Mouse (Mus musculus) embryonic facial prominence, embryonic 15.5 days (tissue): ENCODE measurements around the gene Lrrc26. TPM values are rescaled to one million over a fixed set of nuclear protein-coding genes. Genes with fewer than 3 reads are reported as not detected.

Source experiments
- ATAC-seq: fragments of 200-750 bp; cut with Nextera tagmentation; 2 replicates; pipeline ENCODE4 v1.8.0; 2017; ENCODE audit warnings: low read depth, moderate TSS enrichment; ENCODE audit not compliant: insufficient number of reproducible peaks, low FRiP score, low TSS enrichment
- H3K27ac ChIP-seq: fragments of 300-500 bp; sonication (generic); replicated peaks from 2 replicates; pipeline ENCODE4 v1.5.1; 2015; ENCODE audit warnings: mild to moderate bottlenecking, inconsistent platforms
- H3K27me3 ChIP-seq: fragments of 300-500 bp; sonication (generic); 2 replicates; pipeline ENCODE4 v1.6.1; 2015; ENCODE audit warnings: inconsistent platforms
- H3K36me3 ChIP-seq: fragments of 300-500 bp; sonication (generic); 2 replicates; pipeline ENCODE4 v1.6.1; 2015; ENCODE audit warnings: mild to moderate bottlenecking, inconsistent platforms
- H3K4me1 ChIP-seq: fragments of 300-500 bp; sonication (generic); 2 replicates; pipeline ENCODE4 v1.6.1; 2015; ENCODE audit warnings: inconsistent platforms
- H3K4me2 ChIP-seq: fragments of 300-500 bp; sonication (generic); replicated peaks from 2 replicates; pipeline ENCODE4 v1.6.1; 2015; ENCODE audit warnings: mild to moderate bottlenecking, inconsistent platforms
- H3K4me3 ChIP-seq: fragments of 300-500 bp; sonication (generic); replicated peaks from 2 replicates; pipeline ENCODE4 v1.5.1; 2015; ENCODE audit warnings: mild to moderate bottlenecking, inconsistent platforms
- H3K9ac ChIP-seq: fragments of 300-500 bp; sonication (generic); 2 replicates; pipeline ENCODE4 v1.6.1; 2015; ENCODE audit warnings: inconsistent platforms
- H3K9me3 ChIP-seq: fragments of 300-500 bp; sonication (generic); replicated peaks from 2 replicates; pipeline ENCODE4 v1.6.1; 2016; ENCODE audit warnings: inconsistent platforms
- WGBS: fragments of 180-500 bp; shearing (Covaris S2); methylation state at CpG from one replicate; pipeline ENCODE4 v1.1.7; 2015; 5-methylcytosine and 5-hydroxymethylcytosine counted together
- polyA plus RNA-seq: library from polyadenylated mRNA; unstranded; fragments of >200 nt; fragmentation: Nextera tagmentation; extraction: Ambion mirVana; gene quantifications from 2 replicates; pipeline ENCODE4 v1.2.1, GENCODE M21; 2015

Gene Lrrc26
- polyA plus RNA-seq, 1 experiment from 2014 or later, result 5.2 TPM

DNA sequence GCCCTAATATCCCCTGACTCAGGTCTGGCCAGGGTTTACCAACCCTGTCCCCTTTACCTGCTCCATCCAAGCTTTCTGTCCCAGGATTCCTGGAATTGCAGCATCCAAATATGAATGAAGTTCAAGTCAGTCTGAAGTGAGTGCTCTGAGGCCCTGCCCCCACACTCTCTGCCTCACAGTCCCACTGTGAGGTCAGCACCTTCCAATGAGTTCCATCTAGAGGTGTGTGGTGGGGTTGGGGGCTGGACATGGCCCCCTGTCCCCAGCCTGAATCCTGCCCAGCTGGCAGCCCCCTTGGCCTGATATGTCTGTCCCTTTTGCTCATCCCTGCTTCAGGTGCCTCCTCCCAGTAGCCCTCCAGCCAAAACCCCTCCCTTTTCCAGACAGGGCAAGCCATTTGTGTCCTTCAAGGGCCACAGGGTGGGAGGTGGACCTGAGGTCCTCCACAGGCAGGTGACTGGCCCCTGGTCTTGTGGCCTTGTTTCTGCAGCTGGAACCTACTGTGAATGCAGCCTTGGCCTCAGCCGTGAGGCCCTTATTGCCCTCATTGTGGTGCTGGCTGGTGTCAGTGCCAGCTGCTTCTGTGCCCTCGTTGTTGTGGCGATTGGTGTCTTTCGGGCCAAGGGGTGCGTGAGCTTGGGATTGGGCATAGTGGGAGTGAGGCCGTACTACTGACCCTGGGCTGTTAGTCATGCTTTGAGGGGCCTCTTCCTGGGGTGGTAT lies 1.6 kb upstream of the Lrrc26 start, which contains the start of gene Tmem210:
Gene Tmem210, plus strand, starts transcription at position 219 of the 723 bp plus-strand sequence.
- peaks cover 57% of the 10 kb centered on the region for H3K27me3 ChIP-seq
- ATAC-seq, result no peak
- no peak within 1 kb of the TSS for H3K4me3 ChIP-seq
- peak within 1 kb of the TSS; percentile 82 for H3K27ac ChIP-seq
- peaks cover 63% of the 10 kb centered on the region for H3K4me1 ChIP-seq
- WGBS, result 83% methylated on average over 6 of the region's 6 CpGs
- no peaks in the 10 kb centered on the region for H3K9me3 ChIP-seq
- H3K9ac ChIP-seq, result no peak within 1 kb of the TSS
- peaks cover 26% of the 10 kb centered on the region for H3K36me3 ChIP-seq
- H3K4me2 ChIP-seq, result 0 out of 2 replicates have a peak within 1 kb of the TSS, but pooled peaks have one; percentile 2

DNA sequence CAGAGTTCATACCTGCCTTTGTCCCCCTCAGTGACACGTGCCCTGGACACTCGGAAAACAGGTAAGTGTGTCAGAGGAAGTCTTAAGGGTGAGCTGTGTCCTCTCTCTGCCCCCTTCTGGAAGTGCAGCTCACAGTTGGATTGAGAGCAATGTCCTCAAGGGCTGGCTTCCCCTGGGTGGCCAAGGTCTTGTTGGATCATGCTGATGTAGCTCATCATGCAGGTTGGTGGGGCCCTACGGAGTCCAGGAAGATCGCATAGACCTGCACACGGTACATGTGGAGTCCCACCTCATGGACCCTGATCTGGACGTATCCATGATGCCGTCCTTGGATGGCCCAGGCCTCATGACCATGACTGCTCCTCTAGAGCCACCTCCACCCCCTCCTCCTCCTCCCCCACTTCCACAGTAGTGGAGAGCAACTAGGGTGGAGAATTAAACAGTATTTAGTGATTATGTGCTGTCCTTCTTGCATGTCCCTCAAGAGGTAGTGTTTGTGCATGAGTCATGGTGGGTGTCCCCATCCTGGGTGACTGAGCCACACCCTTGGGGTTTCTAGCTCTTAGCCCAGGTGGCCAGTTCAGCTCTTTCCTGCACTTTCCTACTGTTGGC lies 875 bp upstream of the Lrrc26 start:
- H3K36me3 ChIP-seq, result peaks cover 19% of the 10 kb centered on the region
- H3K9ac ChIP-seq, result no peak overlapping the region
- no peak overlapping the region for H3K27ac ChIP-seq
- peaks cover 63% of the 10 kb centered on the region for H3K4me1 ChIP-seq
- ATAC-seq, result no peak
- 75% methylated on average over 7 of the region's 7 CpGs for WGBS
- no peak overlapping the region for H3K4me3 ChIP-seq
- H3K27me3 ChIP-seq, result peaks cover 65% of the 10 kb centered on the region
- no peak overlapping the region for H3K4me2 ChIP-seq
- no peaks in the 10 kb centered on the region for H3K9me3 ChIP-seq

DNA sequence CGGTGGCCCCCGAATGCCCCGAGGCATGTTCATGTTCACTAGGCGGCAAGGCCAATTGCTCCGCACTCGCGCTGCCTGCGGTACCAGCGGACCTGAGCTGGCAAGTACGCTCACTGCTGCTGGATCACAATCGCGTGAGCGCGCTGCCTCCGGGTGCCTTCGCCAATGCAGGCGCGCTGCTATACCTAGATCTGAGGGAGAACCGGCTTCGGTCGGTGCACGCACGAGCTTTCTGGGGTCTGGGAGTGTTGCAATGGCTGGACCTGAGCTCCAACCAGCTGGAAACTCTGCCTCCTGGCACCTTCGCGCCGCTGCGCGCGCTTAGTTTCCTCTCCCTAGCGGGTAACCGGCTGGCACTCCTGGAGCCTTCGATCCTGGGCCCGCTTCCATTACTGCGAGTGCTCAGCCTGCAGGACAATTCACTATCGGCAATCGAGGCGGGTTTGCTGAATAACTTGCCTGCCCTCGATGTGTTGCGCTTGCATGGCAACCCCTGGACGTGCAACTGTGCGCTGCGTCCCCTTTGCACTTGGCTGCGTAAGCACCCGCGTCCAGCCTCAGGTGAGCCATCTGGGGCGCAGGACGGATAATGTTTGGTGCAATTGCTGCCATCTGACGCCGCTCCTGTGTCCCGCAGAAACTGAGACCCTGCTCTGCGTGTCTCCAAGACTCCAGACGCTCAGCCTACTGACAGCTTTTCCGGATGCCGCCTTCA lies 543 bp downstream of the Lrrc26 start:
- Histone ChIP-seq H3K27me3 (peaks cover 79% of the 10 kb centered on the region), H3K36me3 (peaks cover 4% of the 10 kb centered on the region), H3K27ac (no peak overlapping the region), H3K4me2 (peak overlapping the region; percentile 49), H3K9me3 (no peaks in the 10 kb centered on the region), H3K9ac (no peak overlapping the region), H3K4me3 (peak overlapping the region; percentile 38), H3K4me1 (peaks cover 58% of the 10 kb centered on the region)
- WGBS, result under 1% methylated on average over 54 of the region's 54 CpGs
- ATAC-seq, result no peak

DNA sequence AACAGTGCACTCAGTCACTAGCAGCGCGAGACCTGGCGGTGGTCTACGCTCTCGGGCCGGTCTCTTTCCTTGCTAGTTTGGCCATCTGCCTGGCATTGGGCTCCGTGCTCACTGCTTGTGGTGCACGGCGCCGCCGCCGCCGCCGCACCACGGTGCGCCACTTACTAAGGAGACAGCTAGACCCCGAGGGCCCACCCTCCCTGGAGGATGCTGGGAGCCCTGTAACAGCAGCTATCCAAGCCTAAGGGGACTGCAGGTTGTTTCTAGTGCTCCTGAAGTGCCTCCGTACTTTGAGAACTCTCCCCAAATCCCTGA lies 1.1 kb downstream of the Lrrc26 start:
- no peak for ATAC-seq

DNA sequence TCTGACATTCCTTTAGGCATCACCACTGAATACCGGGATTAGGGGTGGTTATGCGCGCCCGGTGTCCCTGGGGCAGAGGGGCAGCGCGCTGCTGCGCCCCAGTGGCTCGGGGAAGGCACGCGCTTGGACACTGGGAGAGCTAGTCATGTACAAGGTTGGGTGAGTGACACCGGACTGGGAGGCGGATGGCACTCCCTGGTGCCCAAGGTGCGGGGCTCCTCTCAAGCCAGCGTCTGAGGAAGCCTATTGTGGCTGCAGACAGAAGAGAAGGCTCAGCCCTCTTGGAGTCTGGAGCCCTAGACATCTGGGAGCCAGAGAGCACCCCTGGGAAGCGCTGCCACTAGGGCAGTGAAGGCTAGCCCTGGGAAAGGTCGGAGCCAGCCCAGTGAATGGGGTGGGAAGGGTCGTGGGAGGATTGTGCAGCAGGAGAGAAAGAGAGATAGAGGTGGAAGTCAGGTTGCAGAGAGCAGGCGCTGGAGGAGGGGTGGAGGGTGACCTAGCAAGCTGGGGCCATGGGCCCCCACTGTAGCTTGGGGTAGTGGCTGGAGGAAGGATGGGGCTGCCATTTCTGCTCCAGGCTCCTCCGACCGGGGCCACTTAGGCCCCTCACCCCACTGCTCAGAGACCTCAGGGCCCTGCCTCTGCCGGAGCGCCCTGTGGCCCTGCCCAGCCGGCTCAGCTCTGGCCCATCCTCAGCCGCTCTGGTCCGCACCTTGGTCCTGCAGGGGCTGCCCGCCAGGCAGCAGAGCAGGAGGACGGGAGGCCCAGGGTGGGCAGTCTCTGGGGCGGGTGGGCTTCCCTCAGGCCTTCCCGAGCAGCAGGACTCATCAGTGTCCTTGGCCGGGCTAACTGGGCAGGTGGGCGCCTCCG lies 1.7 kb downstream of the Lrrc26 start:
- H3K4me2 ChIP-seq, result peak overlapping the region; percentile 55
- WGBS, result 4% methylated on average over 30 of the region's 32 CpGs
- no peak overlapping the region for H3K9ac ChIP-seq
- H3K36me3 ChIP-seq, result no peaks in the 10 kb centered on the region
- peaks cover 50% of the 10 kb centered on the region for H3K4me1 ChIP-seq
- peaks cover 89% of the 10 kb centered on the region for H3K27me3 ChIP-seq
- no peaks in the 10 kb centered on the region for H3K9me3 ChIP-seq
- no peak for ATAC-seq
- no peak overlapping the region for H3K27ac ChIP-seq
- peak overlapping the region; percentile 38 for H3K4me3 ChIP-seq

More for the DNA sequence above, 1.1 kb downstream of the Lrrc26 start:
- H3K4me1 ChIP-seq, result peaks cover 56% of the 10 kb centered on the region
- 1% methylated on average over 18 of the region's 18 CpGs for WGBS
- peak overlapping the region; percentile 38 for H3K4me3 ChIP-seq
- peaks cover 84% of the 10 kb centered on the region for H3K27me3 ChIP-seq
- H3K9me3 ChIP-seq, result no peaks in the 10 kb centered on the region
- H3K9ac ChIP-seq, result no peak overlapping the region
- no peaks in the 10 kb centered on the region for H3K36me3 ChIP-seq
- H3K27ac ChIP-seq, result no peak overlapping the region
- peak overlapping the region; percentile 49 for H3K4me2 ChIP-seq

DNA sequence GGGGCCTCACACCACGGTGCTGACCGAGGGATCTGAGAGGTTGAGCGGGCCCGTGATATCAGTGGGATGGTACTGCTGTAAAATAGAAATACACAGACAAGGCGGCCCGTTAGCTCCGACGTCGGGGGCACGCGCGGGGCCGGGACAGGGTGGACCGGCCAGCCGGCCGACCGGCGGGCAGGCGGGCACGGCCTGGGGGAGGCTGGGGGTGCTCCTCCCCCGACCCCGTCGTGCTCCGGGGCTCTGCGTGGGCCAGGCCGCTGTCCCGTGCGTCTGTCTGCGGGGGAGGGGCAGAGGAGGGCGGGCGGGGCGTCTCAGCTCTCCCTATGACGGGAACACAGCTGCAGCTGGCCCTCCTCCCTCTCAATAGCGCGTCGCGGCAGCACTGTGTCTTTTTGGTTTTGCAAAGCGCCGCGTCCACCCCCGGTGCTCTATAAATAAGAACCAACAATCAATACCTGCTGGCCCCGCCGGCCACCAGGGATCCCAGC lies 2.4 kb downstream of the Lrrc26 start:
- H3K4me1 ChIP-seq, result peaks cover 47% of the 10 kb centered on the region
- H3K4me2 ChIP-seq, result peak overlapping the region; percentile 55
- H3K36me3 ChIP-seq, result no peaks in the 10 kb centered on the region
- H3K9me3 ChIP-seq, result no peaks in the 10 kb centered on the region
- H3K9ac ChIP-seq, result no peak overlapping the region
- peak overlapping the region; percentile 38 for H3K4me3 ChIP-seq
- no peak for ATAC-seq
- H3K27me3 ChIP-seq, result peaks cover 95% of the 10 kb centered on the region
- H3K27ac ChIP-seq, result no peak overlapping the region
- WGBS, result 3% methylated on average over 40 of the region's 43 CpGs

DNA sequence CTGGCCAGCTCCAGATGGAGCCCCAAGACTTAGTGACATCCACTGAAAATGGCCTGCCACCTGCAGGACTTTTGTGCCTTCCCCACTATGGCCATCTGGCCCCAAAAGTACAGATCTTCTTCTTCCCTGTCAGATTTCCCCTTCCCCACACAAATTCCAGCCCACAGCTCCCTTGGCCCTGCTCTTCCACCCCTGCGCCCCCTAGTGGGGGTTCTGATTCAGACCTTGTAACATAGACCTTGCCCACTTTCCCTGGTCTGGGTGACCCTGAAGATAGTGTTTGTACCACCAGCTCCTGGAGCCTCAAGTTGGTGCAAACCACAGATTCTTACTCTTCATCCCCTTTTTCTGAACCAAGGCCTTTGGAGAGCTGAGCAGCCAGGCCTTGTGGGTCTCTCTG lies 3.1 kb downstream of the Lrrc26 start:
- no peak for ATAC-seq
- no peak overlapping the region for H3K27ac ChIP-seq
- no peak overlapping the region for H3K9ac ChIP-seq
- 0% methylated on average over 1 of the region's 1 CpGs for WGBS
- H3K9me3 ChIP-seq, result no peaks in the 10 kb centered on the region
- no peaks in the 10 kb centered on the region for H3K36me3 ChIP-seq
- peak overlapping the region; percentile 38; the same call in 1 of the 2 replicates for H3K4me3 ChIP-seq
- H3K4me2 ChIP-seq, result peak overlapping the region; percentile 55
- H3K27me3 ChIP-seq, result peaks cover 98% of the 10 kb centered on the region
- H3K4me1 ChIP-seq, result peaks cover 40% of the 10 kb centered on the region

DNA sequence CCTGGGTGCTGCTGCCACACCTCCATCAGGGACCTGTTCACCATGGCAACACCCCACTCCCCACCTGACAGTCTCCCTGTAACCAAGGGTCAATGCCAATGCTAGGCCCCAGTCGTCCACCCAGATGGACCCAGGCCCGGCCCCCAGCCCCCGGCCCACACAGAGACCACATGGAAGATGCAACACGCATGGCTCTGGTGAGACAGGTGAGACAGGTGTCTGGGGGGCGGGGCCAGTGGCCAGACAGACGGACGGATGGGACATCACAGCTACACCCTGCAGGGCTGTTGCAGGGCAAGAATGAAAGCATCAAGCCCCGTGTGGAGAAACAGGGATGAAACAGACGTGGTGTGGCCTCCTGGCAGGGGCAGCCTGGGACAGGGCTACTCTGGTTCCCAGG lies 4.0 kb downstream of the Lrrc26 start:
- Histone ChIP-seq H3K4me2 (no peak overlapping the region), H3K36me3 (no peaks in the 10 kb centered on the region), H3K4me3 (no peak overlapping the region), H3K9ac (no peak overlapping the region), H3K27ac (no peak overlapping the region), H3K9me3 (no peaks in the 10 kb centered on the region), H3K27me3 (peaks cover 90% of the 10 kb centered on the region), H3K4me1 (peaks cover 36% of the 10 kb centered on the region)
- 66% methylated on average over 9 of the region's 9 CpGs for WGBS
- ATAC-seq, result no peak

DNA sequence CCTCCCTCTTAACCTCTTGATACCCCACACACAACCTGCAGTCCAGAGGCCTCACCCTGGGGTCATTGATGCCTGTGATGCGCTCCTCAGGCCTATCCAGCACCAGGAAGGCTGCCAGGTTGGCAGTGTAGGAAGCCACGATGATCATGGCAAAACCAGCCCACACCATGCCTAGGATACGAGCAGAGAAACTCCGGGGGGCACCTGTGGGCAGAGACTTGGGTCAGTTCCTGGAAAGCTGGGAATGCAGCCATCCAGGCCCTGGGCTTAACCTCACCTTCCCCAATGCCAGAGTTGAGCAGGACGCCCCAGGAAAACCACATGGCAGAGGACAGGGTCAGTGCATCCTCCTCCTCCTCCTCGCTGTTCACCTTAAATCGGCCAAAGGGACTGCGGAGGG lies 7.4 kb downstream of the Lrrc26 start:
- no peak overlapping the region for H3K9ac ChIP-seq
- no peaks in the 10 kb centered on the region for H3K36me3 ChIP-seq
- H3K4me3 ChIP-seq, result no peak overlapping the region
- H3K4me1 ChIP-seq, result peaks cover 8% of the 10 kb centered on the region
- H3K27me3 ChIP-seq, result peaks cover 56% of the 10 kb centered on the region
- 70% methylated on average over 8 of the region's 8 CpGs for WGBS
- no peaks in the 10 kb centered on the region for H3K9me3 ChIP-seq
- ATAC-seq, result no peak
- H3K27ac ChIP-seq, result no peak overlapping the region
- H3K4me2 ChIP-seq, result no peak overlapping the region

DNA sequence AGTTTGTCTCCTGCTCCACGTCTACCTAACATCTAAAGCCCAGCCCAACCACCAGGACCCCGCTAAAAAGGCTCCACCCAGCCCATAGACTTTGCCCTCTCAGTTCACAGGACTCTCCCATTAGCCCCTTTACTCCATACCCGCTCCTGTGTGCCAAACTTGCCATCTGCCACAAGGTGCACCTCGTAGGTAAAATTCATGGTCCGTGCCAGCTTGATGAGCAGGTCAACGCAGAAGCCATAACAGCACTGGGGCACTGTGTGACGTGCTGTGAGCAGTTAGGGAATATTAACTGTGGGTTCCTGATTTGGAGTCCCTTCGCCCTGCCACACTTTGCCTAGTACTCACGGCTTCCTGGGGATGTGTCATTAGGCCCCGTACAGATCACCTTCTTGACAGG lies 8.3 kb downstream of the Lrrc26 start:
- no peak overlapping the region for H3K4me2 ChIP-seq
- no peak overlapping the region for H3K9ac ChIP-seq
- no peaks in the 10 kb centered on the region for H3K36me3 ChIP-seq
- no peak overlapping the region for H3K27ac ChIP-seq
- H3K4me3 ChIP-seq, result no peak overlapping the region
- peaks cover 50% of the 10 kb centered on the region for H3K27me3 ChIP-seq
- no peak for ATAC-seq
- no peaks in the 10 kb centered on the region for H3K9me3 ChIP-seq
- 84% methylated on average over 10 of the region's 10 CpGs for WGBS
- no peaks in the 10 kb centered on the region for H3K4me1 ChIP-seq

DNA sequence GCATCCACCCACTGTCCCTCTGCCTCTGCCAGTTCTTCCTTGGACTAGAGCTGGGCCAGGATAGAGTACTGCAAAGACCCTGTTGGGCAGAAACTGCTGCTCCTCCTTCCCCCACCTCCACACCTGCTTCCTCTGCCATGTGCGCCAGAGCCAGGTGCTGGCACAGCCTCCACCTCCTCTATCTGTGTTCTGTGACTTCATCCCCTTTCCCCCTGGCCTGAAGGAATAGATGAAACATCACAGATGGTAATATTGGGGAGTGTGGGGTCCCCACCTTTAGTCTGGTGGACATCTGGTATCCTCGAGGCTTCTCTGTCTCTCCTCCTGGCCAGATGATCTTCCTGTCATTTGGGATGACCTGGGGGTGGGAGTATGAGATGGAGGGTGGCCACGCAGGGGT lies 13.7 kb downstream of the Lrrc26 start:
- Histone ChIP-seq H3K4me3 (no peak overlapping the region), H3K27ac (no peak overlapping the region), H3K4me1 (peaks cover 9% of the 10 kb centered on the region), H3K9ac (no peak overlapping the region), H3K36me3 (no peaks in the 10 kb centered on the region), H3K4me2 (no peak overlapping the region), H3K9me3 (no peaks in the 10 kb centered on the region), H3K27me3 (peaks cover 38% of the 10 kb centered on the region)
- no peak for ATAC-seq
- WGBS, result 68% methylated on average over 3 of the region's 3 CpGs
